Mouse (Mus musculus): Measurements from ENCODE around the gene Denr. TPM values are rescaled to one million over a fixed set of nuclear protein-coding genes. Genes with fewer than 3 reads are reported as not detected.

Gene Denr
- polyA plus RNA-seq, 1 experiment: 91.3 TPM

GRCm38 (mm10) chr5:123977231-123977630 lies 70.3 kb downstream of the Denr start:
- Histone ChIP-seq H3K36me3 (replicated peaks; ENCODE audit: low read length) (no peaks in the 10 kb centered on the region), H3K9me3 (no peaks in the 10 kb centered on the region), H3K27me3 (replicated peaks) (peaks cover 59% of the 10 kb centered on the region), H3K4me3 (replicated peaks) (no peak overlapping the region), H3K4me1 (peaks cover 52% of the 10 kb centered on the region)
- TF ChIP-seq GATA1 (IDR thresholded peaks at IDR 0.05; ENCODE audit: borderline replicate concordance, low read length): no peak
- TF ChIP-seq FLI1 (IDR thresholded peaks at IDR 0.05; ENCODE audit: low read length): no peak

DNA sequence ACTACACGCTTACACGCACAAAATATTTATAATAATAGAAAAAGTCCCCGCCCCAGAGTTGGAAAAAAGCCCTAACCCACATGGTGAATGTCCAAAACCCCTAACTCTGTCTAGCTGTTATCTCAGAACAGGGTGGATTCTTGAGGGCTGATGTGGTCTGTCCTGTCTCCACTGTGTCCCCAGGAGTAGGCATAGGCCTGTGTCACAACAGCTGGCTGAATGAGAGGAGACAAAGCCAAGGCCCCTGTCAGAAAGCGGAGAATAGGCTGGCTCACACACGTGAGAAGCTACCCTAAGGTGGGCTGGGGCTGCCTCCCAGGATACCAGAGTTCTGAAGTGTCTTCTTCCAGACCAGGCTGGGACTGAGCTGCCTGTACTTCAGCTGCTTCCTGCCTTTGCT lies 71.2 kb downstream of the Denr start:
- Histone ChIP-seq H3K36me3 (replicated peaks; ENCODE audit: low read length) (no peaks in the 10 kb centered on the region), H3K4me1 (peaks cover 51% of the 10 kb centered on the region), H3K9me3 (no peaks in the 10 kb centered on the region), H3K27me3 (replicated peaks) (peaks cover 52% of the 10 kb centered on the region), H3K4me3 (replicated peaks) (no peak overlapping the region)
- TF ChIP-seq GATA1 (IDR thresholded peaks at IDR 0.05; ENCODE audit: borderline replicate concordance, low read length) (no peak), FLI1 (IDR thresholded peaks at IDR 0.05; ENCODE audit: low read length) (no peak)

Other genes with a start within 250 kb of the Denr start
- 3.7 TPM in 1 of 2 replicates, not detected in the other for gene Clip1, start 222.6 kb upstream of the Denr start, polyA plus RNA-seq (2012; ENCODE audit: insufficient read depth, low replicate concordance)
- 24.3 and 25.8 TPM in 2 replicates for gene Zcchc8, start 186.1 kb upstream of the Denr start, polyA plus RNA-seq (2012; ENCODE audit: insufficient read depth, low replicate concordance)
- 15.1 TPM in 1 of 2 replicates, not detected in the other for gene Rsrc2, start 157.8 kb upstream of the Denr start, polyA plus RNA-seq (2012; ENCODE audit: insufficient read depth, low replicate concordance)
- gene Kntc1, start 157.5 kb upstream of the Denr start, polyA plus RNA-seq (2012; ENCODE audit: insufficient read depth, low replicate concordance): 0.78 TPM in 1 of 2 replicates, not detected in the other
- not detected in 2 replicates for gene Hcar2, start 41.7 kb upstream of the Denr start, polyA plus RNA-seq (2012; ENCODE audit: insufficient read depth, low replicate concordance)
- 0.50 TPM in 1 of 2 replicates, not detected in the other for gene Hcar1, start 27.2 kb upstream of the Denr start, polyA plus RNA-seq (2012; ENCODE audit: insufficient read depth, low replicate concordance)
- not detected in 2 replicates for gene Gm43518, start 20.2 kb downstream of the Denr start, polyA plus RNA-seq (2012; ENCODE audit: insufficient read depth, low replicate concordance)
- gene Ccdc62, start 23.5 kb downstream of the Denr start, polyA plus RNA-seq (2012; ENCODE audit: insufficient read depth, low replicate concordance): 2.1 TPM in 1 of 2 replicates, not detected in the other
- gene Hip1r, start 66.5 kb downstream of the Denr start, polyA plus RNA-seq (2012; ENCODE audit: insufficient read depth, low replicate concordance): 5.4 and 11.0 TPM in 2 replicates
- 437 and 1,468 TPM in 2 replicates for gene Vps37b, start 125.1 kb downstream of the Denr start, polyA plus RNA-seq (2012; ENCODE audit: insufficient read depth, low replicate concordance)
- 23.8 and 51.5 TPM in 2 replicates for gene Abcb9, start 188.6 kb downstream of the Denr start, polyA plus RNA-seq (2012; ENCODE audit: insufficient read depth, low replicate concordance)
- 77.8 and 102 TPM in 2 replicates for gene Ogfod2, start 205.1 kb downstream of the Denr start, polyA plus RNA-seq (2012; ENCODE audit: insufficient read depth, low replicate concordance)
- gene Arl6ip4, start 208.9 kb downstream of the Denr start, polyA plus RNA-seq (2012; ENCODE audit: insufficient read depth, low replicate concordance): 141 and 205 TPM in 2 replicates